Mouse (Mus musculus) left cerebral cortex, postnatal 4 days (tissue): ENCODE measurements around the gene Tsen2. TPM values are rescaled to one million over a fixed set of nuclear protein-coding genes. Genes with fewer than 3 reads are reported as not detected.

Experiments
- DNase-seq: peaks from one replicate; pipeline ENCODE4 v3.0.0-alpha.2; 2022
- intact Hi-C: fragments of 180-260 bp; cut with DNase I; formaldehyde crosslinking; loops from one replicate; pipeline ENCODE4 v1.15.1; 2025
- total RNA-seq, 2 experiments: library from RNA; stranded (reverse); gene quantifications; 2 replicates each; pipeline ENCODE4 v1.2.3; 2021

Tsen2 gene
- total RNA-seq, 2 experiments from 2014 or later = 33.3 to 36.5 TPM

DNA sequence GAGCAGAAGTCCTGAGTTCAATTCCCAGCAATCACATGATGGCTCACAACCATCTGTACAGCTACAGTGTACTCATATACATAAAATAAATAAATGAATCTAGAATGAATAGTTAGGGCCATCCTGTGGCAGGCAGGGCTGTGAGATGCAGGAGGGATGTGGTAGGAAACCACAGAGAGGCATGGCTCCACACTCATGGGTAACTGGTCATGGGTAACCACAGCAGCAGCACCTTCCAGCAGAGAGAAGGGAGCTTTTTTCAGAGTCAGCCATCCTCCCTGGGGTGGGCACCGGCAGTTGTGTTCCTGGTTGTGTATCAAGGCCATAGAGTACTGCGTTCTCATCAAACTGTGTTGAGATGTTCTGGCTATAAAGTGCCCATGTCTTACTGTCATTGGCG is 50.0 kb downstream of the Tsen2 start:
- no peak for DNase-seq
- intact Hi-C loops = no loop called here

DNA sequence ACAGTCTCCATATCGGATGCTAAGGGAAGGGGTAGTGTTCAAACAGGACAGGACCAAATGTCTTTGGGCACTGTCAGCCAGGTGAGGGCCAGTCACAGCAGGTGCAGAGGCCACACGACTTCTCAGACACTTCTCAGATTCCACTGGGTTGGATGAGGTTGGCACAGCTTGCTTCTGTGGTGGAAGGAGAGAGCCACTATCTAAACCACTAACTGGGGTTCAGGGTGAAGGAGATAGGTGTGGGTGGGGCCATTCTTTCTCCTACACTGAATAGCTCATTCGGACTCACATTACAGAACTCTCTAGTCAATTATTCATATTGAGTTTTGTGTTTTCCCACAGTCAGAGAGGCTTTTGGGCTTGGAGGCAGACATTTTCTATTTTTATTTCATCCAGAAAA is 51.2 kb downstream of the Tsen2 start:
- no peak for DNase-seq
- intact Hi-C loops = no loop called here

DNA sequence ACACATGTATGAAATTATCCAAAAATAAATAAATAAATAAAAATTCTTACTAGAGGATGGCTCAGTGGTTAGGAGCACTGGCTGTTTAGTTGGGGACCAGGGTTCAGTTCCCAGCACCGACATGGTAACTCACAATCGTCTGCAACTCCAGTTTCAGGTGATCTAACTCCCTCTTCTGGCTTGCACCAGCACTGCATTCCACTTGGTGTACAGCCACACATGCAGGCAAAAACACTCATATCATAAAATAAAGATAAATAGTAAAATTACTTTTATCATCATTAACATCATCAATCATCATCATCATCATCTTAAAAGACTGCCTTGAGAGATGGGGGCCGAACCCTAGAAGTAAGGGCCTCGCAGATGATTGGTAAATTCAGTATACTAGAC is 56.9 kb downstream of the Tsen2 start:
- intact Hi-C loops = loop anchor here (10.0 kb wide), 1 partner anchor 73 kb away; the partner anchor contains the start of gene Raf1

DNA sequence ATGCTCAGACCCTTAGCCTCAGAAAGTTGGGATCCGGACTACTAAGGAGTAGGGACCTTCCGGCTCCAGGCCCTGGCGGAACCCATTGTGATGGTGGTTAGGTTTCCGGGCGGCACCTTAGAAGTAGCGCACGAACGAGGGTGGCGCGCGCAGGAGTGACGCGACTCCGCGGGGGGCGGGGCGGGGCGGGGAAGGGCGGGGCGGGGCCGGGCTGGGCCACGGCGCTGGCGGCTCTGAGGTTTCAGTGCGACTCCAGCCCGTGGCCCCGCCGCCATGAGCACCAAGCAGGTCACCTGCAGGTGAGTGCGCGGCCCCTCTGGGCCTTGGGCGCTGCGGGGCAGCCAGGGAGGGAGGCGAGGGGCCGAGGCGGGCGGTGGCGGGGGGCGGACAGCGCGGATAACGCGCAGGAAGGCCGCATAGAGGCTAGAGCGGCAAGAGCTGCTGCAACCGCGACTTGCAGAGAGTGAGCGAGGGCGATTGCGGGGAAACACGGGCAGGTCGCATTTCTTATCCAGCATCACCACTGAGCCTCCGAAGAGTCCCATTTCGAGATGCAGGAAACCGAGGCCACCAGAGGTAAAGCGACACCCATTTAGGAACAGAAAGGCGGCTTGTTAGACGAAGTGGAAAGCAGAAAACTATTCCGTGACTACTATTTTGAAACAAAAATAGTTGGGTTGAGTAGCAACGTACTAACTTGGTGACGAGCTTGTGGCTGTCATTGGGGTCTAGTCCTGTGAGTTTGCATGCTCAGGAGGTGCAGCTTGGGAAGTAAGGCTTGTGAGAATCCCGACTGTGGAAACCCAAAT is 57.5 kb downstream of the Tsen2 start, which contains the start of gene Mkrn2:
Gene Mkrn2, plus strand, starts transcription at position 188 of the 809 bp plus-strand sequence.
- DNase-seq = peak; percentile 86
- intact Hi-C loops = loop anchor here (10.0 kb wide), 1 partner anchor 73 kb away; the partner anchor contains the start of gene Raf1

More for the DNA sequence above, 56.9 kb downstream of the Tsen2 start:
- no peak for DNase-seq

DNA sequence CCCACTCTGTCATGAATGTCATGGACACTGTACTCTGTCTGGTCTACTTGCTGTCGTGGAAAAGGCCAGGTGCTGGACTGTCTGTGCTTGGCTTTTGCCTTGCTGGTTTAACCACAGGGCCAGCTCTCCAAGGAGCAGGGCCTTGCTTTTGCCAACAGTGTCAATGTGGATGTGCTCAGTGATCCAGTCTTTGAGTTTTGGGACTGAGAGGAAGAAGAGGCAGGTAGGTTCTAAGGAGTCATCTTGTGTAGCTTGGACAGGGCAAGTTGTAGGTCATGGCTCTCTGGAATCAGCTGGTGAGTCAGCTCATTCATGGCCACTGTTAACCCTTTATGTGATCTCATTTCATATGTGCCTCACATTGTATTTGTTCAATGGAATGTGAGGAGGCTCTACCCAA is 62.0 kb downstream of the Tsen2 start:
- no peak for DNase-seq

DNA sequence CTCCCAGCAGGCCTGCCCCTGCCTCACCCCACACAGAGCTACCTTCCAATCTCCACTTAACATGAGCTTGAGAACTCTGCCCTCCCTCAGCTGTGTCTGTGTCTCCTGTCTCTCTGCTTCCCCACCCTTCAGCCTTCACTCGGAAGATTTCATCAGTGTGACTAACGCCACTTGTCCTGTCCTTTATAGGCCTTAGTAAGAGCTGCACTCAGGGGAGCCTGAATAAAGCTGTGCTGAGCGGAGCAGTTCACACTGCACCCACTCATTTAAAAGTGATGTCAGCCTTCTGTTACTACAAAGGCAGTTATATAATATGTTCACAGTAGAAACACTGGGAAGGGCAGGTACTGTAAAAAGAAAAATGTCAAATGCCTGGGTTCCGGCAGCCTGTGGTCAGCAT is 63.0 kb downstream of the Tsen2 start:
- intact Hi-C loops = loop anchor here (10.0 kb wide), 1 partner anchor 67 kb away; the partner anchor contains the start of gene Raf1
- DNase-seq = no peak

More for the DNA sequence above, 62.0 kb downstream of the Tsen2 start:
- intact Hi-C loops = loop anchor here (10.0 kb wide), 1 partner anchor 68 kb away; the partner anchor contains the start of gene Raf1

DNA sequence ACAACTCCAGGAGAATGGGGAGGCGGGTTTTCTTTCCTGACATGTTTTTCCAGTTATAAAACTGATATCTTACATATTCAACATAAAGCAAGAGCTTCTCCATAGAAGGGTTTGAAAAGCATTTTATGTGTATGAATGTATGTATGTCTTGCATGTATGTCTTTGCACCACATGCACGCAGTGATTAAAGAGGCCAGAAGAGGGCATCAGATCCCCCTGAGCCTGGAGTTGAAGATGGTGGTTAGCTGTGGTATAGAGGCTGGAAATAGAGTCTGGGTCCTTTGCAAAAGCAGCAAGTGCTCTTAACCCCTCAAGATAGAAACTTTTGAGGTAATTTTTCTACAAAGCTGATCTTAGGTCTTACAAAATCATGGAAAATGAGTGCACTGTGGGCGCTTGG is 64.7 kb downstream of the Tsen2 start:
- no peak for DNase-seq

DNA sequence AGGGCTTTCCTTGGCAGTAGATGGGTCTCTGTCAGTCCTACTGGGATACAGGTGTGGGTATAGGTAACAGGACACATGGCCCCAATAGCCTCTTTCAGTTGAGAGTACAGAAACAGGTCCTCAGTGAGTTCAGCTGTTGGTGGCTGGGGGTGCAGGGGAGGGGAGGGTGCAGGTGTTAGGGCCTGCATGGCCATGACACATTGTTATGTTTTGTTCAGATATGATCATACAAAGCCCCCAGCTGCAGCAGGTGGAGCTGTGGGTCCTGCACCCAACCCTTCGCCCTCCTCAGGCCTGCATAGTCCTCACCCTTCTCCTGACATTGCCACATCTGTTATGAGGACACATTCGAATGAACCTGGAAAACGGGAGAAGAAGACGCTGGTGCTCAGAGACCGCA is 65.8 kb downstream of the Tsen2 start:
- intact Hi-C loops = no loop called here
- no peak for DNase-seq

More for the DNA sequence above, 64.7 kb downstream of the Tsen2 start:
- intact Hi-C loops = loop anchor here (10.0 kb wide), 1 partner anchor 66 kb away; the partner anchor contains the start of gene Raf1

DNA sequence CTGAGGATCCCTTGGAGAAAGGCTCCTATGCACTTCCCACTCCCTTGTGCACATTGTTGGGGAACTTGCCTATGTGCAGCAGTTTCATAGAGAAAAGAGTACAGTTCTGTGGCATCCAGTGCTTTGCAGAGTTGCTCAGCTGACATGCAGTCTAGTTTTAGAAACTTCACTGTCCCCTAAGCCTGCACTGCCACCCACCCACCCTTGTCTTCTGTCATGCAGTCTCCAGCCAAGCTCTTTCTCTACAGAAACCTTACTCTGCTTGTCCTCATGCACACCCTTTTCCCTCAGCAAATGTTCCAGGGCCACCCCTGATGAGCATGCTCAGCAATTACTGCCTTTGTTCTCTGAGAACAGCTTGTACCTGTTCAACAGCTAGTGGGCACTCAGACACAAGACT is 69.3 kb downstream of the Tsen2 start:
- no peak for DNase-seq
- intact Hi-C loops = no loop called here

DNA sequence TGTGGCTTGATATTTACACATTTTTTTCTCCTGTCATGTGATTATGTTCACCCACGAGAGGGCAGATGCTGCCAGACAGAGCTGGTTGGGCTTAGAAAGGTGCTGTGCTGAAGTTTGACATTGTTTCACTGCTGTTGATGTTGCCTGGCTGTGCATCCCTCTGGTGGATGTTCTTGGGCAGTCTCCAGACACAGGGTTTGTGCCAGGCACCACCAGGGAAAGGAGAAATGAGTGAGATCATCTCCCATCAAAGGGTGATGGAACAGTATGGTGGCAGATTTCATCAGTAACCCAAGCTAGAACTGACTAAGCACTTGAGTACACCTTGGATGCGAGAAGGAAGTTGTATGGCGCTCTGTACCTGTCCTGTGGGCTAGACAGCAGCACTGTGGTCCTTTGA is 71.5 kb downstream of the Tsen2 start:
- intact Hi-C loops = no loop called here

DNA sequence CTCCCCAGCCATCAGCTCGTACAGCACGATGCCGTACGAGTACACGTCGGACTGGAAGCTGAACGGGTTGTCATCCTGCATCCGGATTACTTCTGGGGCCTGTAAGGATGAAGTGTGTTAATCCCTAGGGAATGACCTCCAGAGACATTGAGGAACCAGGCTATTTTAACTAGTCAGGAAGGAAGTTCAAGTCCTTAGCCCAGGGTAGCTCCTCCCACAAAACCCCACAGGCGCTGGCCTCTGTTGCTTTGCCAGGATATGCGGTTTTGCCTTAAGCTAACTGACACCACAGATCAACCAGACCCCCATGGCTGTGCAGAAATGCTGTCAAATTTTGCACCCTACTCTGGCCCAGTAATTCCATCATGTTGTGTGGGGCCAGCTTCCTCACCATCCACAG is 75.4 kb downstream of the Tsen2 start:
- no peak for DNase-seq
- intact Hi-C loops = loop anchor here (10.0 kb wide), 1 partner anchor 175 kb away; no protein-coding TSS in a partner anchor

More for the DNA sequence above, 71.5 kb downstream of the Tsen2 start:
- DNase-seq = no peak

DNA sequence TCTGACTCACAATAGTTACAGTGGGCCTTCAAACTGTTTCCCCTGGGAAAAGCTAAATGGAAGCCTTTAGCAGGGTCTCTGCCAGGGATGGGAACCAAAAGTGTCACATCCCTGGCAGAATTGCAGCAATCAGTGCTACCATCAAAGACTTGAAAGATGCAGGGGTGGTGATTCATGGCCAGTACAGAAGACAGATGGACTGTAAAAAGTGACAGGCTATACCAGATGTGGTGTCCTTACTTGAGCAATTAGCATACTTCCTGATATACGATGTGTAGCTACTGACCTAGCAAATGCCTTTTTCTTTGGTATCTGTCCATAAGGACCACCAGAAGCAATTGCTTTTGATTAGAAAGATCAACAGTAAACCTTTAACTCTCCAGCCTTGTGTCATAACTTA is 76.5 kb downstream of the Tsen2 start:
- no peak for DNase-seq
- intact Hi-C loops = loop anchor here (10.0 kb wide), 1 partner anchor 174 kb away; no protein-coding TSS in a partner anchor

DNA sequence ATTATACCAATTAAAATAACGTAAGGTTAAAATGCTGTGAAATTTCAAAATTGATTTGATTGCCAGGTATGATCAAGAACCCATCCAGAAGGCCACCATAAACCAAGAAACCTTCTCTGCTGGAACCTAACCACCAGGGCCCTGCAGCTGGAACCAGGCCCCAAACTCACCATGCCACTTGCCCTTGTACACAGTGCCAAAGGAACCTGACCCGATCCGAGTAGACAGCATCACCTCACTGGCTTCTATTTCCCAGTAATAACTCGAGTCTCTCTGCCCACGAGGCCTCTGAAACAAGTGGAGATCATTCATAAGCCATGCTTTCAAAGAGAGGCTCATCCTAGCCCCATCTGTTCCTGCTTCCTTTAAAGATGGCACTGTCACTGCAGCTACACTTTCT is 81.7 kb downstream of the Tsen2 start:
- intact Hi-C loops = loop anchor here (10.0 kb wide), 1 partner anchor 169 kb away; no protein-coding TSS in a partner anchor

More for the DNA sequence above, 81.7 kb downstream of the Tsen2 start:
- no peak for DNase-seq

Other genes starting within 250 kb of the Tsen2 start
- gene Pparg, start 183.7 kb upstream of the Tsen2 start, total RNA-seq = 1 to 10 TPM; 1.0 to 2.0 TPM
- gene Mkrn2os, start 47.9 kb downstream of the Tsen2 start, total RNA-seq = not detected
- gene Mkrn2, start 57.2 kb downstream of the Tsen2 start, total RNA-seq = 10 to 100 TPM; 45.0 to 45.3 TPM
- gene Raf1, start 132.0 kb downstream of the Tsen2 start, total RNA-seq = 100 to 1,000 TPM; 180 to 191 TPM
- 1 to 10 TPM in 1 of 2 experiments, under 1 TPM in 1; 0.60 to 1.2 TPM for gene Tmem40, start 217.7 kb downstream of the Tsen2 start, total RNA-seq
- gene Cand2, start 229.9 kb downstream of the Tsen2 start, total RNA-seq = 1 to 10 TPM; 8.3 to 8.5 TPM